Mouse (Mus musculus) small intestine, adult 2 months (tissue): Measurements from ENCODE around the gene Cuedc2.

Experiments
- CTCF ChIP-seq: fragments of 200-500 bp; IDR thresholded peaks from 2 replicates; pipeline ENCODE4 v1.5.1; 2012; ENCODE audit warnings: low read depth, mild to moderate bottlenecking, control low read depth, inconsistent platforms, low read length, moderate library complexity, mixed read lengths; ENCODE audit not compliant: insufficient replicate concordance, insufficient read length; ENCODE audit errors: extremely low read depth
- POLR2A ChIP-seq: fragments of 200-500 bp; IDR thresholded peaks from 2 replicates; pipeline ENCODE4 v1.6.1; 2012; ENCODE audit warnings: low read depth, mild to moderate bottlenecking, control low read depth, inconsistent platforms, low read length, moderate library complexity

DNA sequence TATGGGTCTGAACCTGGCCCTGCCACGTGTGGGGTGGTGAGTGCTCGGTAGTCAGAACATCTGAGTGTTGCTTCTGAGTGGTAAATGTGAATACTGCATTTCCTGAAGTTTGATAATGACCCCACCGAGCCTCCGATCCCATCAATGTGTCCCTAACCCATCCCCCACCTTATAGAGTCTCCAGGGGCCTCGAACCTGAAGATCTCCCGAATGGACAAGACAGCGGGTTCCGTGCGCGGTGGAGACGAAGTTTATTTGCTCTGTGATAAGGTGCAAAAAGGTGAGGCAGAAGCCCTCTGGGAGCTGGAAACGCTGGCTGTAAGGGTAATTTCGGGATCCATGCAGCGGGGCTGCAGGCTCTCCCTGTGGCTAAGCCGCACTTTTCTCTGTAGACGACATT lies 30.7 kb downstream of the Cuedc2 start:
- TF ChIP-seq CTCF (no peak), POLR2A (no peak)
